Mouse (Mus musculus) cerebellum, adult 8-10 months (tissue): ENCODE data around the gene Palld.

Source experiments
- DNase-seq: peaks from one replicate; pipeline ENCODE4 v3.0.0; 2022

Gene Palld

DNA sequence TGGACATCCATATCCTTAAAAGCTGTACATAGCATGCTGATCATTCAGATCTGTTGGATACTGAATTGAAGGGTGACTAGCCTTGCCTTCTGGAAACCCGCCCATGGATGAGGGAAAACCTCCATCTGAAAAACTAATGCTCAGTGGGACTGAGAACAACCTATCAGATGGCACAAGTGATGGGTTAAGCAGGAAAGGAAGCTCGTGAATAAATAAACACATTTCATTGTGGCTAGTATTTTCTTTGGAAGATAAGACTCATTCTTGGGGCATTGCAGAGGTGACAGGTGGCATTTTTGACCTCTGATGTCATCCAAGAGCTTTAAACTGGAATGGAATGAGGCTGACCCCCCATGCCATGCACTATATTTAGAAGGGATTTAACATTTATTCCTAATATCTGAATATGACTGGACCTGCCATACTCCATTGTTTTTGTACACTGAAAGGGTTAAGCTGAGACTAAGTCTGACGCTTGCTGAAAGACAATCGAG is 128.8 kb downstream of the Palld start:
- no peak for DNase-seq

DNA sequence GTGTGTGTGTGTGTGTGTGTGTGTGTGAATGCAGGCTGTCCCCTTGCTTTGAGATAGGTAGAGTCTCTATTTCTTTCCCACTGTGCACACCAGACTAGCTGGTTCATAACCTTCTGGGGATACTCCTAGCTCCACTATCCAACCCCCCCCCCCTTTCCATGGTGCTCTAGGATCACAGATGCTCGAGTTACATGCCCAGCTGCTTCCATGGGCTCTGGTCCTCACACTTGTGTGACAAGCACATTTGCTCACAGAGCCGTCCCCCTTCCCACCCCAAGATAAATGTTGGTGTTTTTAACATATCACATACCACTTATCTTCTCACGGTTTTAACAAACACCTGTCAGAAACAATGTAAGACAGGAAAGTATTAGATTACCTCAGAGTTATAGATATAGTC is 131.2 kb downstream of the Palld start:
- no peak for DNase-seq

DNA sequence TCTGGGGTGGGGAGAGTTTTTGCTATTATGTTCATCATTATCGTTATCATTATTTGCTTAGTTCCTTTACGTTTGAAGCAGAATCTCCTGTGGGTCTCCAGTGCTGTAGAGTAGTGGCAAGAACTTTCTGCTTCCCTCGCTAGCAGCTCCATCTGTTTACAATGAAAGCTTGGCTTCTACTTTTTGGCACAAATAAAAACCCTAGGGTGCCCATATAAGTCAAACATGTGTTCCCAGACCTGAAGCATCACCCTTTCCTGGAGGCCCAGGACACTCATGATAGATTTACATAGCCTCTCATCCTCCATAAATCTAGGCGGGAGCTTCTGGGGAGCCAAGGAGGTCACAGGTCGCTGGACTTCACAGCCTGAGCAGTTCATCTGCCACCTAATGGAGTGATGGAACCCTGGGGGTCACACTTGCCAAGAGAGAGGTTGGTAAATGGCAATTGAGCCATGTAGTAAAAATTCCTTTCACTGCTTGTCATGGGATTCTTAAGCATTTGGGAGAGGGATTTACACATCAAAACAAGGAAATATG is 133.1 kb downstream of the Palld start:
- DNase-seq, result no peak

DNA sequence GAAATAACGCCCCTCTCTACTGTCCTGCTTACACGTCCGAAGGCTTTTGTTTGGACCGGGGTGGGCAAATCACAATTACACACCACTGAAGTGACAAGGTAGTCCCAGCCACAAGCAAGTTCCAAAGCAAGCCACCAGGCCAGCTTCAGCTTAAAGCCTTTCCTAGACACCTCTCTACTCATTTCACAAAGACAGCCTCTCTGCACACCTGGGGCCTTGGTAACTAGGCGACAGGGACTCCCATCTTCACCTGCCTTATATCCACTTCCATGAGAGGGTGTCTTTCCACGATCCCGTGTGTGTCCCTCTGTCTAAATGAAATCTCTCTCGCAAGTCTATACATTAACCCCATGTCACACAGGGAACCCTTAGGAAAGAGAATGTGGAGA is 142.3 kb downstream of the Palld start:
- DNase-seq, result no peak

DNA sequence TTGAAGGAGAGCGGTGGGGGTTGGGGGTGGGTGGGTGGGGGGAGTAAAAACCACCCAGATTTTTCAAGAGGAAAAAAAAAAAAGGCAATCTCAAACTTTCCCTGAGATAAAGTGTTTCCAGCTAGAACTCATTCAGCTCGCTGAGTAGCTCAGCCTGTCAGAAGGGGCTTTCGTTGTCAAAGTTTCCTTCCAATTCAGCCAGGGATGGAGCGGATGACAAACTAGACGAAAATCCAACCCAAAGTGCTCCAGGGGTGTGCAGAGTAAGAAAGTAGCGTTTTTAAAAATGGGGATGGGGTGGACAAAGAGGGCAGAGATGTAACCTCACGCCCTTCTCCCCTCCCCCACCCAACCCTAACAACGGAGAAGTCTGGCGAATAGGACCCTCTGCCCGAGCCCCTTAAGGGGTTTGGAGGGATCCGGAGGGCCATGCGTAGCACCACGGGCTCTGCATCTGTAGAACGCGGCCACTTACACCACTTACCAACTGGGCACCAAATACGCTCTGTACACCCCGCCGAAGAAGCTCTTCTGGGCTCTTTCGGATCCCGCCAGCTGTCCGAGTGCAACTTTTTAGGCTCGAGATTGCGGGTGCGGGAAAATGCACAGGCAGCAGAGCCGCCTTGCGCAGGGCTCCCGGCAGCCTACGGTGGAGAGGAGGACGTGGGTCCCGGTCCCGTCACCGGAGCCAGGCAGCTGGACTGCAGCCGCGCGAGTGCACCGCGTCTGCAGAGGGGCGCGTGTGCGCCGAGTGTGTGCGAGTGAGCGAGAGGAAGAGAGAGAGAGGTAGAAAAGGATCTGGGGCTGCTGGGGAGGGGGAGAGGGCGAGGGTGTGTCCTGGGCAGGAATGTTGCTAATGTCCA is 142.9 kb downstream of the Palld start:
- DNase-seq, result no peak

DNA sequence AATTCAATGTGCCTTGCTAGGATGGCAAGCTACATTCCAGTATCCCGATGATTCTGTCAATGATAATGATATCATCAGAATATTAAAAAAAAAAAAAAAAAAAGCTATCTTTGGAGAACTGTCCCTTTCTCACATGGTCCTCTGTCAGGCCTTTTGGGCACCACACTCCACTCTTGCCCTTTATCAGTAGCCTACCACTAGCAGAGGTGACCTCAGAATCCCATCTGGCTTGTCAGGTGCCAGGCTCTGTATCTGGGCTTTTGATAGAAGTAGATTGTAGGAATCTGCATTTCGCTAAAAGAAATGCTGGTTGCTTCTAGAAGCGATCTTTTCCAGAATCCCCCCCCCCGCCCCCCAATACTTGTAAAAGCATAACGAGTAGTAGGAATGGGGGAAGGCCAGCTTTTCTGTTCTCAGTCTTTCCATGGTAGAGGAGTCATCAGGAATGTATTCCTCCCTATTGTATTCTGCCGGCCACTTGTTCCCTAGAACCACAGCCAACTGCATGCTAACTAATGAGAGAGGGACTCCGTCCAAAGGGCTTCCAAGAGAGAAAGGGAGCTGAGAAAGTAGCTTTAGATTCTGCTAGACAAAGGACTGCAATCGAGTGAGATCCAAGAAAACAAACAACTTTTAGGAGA is 143.7 kb downstream of the Palld start:
- no peak for DNase-seq

DNA sequence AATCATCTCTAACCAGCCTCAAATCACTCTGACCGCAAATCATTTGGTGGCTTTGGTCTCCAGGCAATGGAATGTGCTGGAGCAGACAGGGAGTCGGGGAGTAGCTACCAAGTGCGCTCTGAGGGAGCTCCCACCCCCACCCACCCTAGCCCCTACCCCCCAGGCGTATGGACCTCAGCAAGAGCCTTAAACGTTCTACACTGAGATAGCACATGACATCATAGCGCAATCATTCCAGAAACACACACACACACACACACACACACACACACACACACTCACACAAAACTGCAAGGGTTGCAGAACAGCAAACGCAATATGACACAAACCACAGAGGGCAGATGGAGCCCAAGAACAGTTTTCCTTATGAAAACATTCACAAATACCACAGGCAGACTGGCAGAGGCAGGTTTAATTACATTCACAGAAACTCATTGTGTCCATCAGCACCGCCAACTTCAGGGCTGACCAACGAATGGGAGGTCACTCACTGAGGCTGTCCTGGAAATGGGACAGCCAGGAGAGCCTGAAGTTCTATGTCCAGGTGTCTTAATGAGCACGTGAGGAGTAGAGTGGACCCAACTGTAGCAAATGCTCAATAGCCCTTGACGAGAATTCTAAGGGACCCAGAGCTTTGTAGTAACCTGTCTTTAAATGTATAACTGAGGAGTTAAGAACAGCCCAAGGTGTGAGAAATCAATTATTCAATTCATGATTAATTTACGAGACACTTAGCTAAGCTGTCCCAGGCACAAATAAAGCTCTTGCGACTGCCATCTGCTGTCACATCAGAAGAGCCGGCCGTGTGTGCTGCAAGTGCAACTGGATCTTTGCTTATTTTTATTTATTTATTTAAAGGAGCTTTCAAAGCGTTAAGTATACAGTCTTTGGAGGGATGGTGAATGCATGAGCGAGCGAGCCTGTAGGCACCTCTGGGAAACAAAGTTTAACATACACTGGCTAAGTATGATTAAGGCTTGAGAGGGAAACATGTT is 145.2 kb downstream of the Palld start:
- DNase-seq, result no peak

DNA sequence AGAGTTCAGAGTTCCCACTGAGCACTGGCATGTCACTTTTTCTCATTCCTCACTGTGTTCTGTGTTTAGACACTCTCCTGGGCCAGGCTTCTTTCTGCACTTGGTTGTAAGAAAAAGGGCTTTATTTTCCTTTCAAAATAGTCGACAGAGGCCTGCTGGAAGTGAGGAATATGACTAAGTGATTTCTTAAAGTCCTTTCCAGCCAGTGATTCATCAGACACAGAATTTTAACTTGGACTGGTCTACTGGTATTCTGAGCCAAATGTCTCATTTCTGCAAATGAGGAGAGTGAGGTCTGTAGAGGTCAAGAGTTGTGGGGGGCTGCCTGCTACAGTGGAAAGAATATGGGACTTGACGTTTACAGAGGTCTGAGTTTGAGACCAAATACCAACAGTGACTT is 147.3 kb downstream of the Palld start:
- DNase-seq, result no peak

DNA sequence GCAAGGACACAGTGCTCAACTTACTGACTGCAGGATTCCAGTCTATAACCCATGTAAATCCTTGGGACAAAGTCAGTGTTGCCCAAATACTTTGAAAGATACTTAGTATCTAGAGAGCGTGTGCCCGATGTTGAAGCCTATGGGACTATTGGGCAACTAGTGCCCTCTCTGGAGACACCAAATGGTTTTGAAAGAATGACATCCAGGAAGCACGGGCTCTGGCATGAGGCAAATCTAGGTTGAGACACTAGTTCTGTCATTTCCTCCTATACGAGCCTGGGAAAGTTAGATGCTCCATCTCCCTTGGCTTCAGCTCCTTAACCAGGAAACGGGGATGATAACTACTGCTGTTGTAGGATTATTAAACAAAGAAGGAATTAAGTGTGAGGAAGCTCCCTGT is 155.4 kb downstream of the Palld start:
- no peak for DNase-seq

DNA sequence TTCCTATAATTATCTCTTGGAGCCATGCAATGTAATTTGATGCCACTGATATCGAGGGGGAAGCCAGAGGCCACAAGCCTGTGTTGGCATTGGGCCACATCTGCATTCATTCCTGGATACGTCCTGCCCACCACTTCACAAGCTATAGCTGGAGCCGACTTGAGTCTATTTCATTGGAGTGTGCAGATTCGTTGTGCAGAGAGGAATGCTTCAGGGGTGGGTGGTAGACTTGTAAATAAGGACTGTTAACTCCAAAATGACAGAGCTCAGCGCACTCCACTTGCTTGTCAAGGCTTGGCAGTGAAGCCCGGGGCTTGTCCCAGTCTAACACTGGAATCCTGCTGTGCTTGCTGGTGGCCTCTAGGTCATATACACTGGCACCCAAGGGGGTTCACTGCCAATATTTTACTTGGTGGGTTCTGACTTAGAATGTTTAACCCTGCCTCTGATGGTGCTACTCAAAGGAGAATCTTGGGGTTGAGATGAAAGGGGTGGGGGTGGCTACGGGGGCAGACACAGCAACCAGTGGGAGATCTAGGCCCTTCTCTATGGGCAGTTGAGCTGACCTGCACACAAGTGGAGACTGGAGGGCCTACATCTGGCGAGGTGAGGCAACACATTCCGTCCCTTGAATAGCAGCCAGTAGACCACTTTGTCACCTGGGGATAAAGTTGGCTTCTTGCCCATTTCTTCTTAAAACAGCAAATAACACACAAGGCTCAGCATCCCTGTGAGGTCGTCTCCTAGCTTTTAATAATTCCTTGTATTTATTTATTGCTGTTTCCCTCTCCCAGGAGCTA is 157.1 kb downstream of the Palld start:
- DNase-seq, result no peak

DNA sequence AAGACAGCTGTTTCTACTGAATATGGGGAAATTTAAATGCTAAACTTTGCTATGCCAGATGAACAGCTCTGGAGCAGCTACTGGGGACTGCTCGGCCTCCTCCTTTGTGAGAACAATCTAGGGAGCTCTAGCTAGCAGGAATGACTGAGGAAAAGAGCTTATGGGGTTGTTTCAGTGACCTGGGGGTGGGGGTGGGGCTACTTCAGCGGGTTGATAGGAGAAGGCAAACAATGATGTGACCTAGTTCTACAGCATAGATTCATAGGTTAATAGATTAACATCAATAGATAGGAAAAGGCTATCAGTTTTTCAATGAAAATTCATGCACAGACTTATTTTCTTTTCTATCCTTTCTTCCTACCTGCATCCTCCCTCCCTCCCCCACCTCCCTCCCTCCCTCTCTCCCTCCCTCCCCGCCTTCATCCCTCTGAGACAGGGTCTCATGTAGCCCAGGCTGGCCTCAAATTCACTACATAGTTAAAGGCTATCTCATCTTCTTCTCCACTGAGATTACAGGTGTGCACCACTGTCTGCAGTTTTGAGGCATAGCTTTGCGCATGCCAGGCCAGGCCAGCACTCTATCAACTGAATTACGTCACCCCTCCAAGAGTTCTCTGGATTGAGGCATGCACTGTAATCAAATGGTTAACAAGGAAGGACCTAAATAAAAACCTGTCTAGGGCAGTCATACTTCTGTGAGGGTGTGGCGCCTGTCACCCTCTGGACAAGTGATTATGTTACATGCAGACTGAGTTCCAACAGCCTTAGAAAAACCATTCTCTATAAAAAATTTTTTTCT is 158.5 kb downstream of the Palld start:
- DNase-seq, result no peak

DNA sequence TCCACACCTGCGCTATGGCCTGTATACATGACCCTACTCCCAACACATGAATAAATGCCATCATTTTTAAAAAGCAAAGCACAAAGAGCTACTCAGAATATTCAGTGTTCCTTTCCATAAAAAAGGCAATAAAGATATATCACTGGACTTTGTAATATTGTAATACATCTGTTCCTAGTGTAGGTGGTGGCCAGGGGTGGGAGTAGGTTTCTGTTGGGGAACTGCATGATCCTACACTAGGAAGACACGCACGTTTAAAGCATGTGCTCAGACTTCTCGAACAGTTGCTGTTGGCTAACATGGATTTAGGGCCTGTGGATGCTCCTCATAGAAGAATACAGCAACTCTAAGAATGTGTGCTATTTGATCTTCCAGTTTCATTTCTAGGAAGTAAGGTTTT is 165.0 kb downstream of the Palld start:
- no peak for DNase-seq

DNA sequence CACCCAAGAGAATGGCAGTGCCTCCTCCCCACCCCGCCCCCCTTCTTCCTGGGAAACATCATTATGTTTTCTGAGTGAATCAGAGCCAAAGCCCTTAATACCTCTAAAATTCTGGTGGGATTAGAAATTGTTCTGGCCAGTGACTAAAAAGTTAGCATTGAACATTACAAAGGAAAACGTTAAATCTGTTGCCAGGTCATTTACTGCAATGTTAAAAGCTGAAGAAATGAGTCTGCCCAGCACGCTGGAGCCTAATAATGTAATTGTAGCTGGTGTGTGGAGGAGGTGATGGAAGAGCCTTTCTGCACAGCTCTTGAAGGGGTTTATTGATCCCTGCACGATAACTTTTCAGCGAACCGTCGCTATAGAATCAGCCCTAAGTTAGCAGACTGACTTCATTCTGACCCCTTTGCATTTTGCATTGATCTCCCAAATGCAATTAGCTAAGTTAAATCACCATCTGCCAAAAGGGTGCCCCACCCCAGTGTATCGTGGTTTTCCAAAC is 165.7 kb downstream of the Palld start:
- no peak for DNase-seq

DNA sequence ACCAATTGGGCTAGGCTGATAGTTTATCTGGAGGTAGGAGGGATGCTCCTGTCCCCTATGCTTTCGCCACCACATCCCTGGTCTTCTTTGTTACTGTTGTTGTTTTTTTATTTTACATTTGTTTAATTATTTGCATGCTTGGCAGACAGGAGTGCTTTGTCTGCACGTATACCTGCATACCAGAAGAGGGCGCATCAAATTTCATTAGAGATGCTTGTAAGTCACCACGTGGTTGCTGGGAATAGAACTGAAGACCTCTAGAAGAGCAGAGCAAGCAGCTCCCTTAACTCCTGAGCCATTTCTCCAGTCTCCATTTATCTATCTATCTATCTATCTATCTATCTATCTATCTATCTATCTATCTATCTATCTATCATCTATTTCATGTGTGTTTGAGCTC is 166.4 kb downstream of the Palld start:
- no peak for DNase-seq

DNA sequence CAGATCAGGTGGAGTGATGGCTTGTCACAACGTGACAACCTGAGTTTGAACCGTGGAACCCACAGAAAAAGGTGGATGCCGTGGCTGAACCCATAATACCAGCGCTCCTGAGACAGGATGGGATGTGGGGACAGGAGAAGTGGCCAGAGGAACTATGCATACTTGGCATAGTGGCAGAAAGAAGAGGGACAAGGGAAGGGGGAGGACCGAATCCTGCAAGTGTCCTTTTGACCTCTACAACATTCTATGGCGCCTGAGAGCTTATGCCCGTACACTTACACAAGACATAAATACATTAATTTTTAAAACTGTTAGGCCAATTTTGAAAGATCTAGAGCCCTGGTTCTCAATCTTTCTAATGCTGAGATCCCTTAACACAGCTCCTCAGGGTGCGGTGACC is 168.3 kb downstream of the Palld start:
- no peak for DNase-seq

DNA sequence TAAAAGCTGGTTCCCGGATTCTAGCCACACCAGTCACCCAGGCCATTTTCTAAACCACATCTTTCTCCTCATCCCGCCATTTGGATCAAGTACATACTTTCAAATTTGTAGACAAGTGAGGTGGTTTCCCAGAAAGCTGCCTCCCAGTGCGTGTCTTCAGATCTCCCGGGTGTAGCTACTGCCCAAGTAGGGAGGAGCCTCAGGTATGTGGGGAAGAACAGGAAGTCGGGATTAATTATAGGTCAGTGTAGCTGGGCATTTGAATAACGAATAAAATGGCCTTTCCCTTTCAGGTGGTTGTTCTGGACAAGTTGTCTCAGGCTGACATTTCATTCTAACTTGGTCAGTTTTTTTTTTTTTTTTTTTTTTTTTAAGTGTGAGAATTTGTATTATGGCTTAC is 170.3 kb downstream of the Palld start:
- DNase-seq, result no peak

DNA sequence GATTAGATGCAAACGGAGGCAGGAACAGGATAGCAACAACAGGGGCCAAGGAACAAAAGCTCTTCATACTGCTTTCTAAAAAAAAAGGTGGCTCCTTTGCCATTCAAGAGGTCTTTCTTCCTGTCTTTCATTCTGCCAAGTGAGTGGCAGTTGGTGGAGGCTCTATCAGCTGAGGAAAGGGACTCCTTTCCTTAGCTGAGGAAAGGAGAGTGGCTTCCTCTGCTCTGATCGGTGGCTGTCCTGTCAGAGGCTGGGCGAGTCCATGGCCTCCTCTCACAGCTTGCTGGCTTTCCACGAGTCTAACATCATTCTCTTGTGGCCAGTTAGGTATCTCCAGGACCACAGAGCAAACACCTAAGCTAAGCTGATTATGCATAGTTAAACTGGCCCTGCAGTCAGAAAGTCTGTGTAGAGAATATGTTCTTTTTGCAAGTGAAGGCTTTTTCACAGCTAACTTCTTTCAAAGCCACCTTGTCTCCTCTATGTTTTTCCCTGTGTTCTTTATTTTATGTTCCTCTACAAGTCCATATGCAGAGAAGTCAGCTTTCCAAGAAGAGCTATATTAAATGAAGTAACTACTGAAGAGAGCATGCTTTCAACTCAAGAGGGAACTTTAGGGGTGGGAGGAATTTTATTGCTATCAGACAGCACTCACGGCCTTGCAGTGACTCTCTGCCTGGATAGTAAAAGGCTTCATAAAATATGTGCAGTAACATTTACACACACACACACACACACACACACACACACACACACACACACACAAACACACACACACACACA is 171.0 kb downstream of the Palld start:
- no peak for DNase-seq

DNA sequence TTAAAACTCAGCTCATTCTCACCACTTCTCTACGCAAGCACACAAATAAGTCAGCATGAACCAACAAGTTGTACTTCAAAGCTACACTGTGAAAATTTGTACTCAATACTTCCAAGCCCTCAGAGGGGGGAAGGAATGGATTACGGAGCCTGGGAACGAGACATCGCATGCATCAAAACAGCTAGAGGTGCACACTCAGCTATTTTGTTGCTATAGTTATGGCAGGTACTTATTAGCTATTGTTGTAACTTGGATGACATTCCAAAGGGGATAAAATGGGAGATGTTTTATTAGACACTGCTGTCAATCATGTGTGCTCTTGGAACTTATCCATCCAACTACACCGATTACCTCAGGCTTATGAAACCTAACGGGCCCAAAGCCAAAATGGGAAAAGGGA is 171.8 kb downstream of the Palld start:
- no peak for DNase-seq

DNA sequence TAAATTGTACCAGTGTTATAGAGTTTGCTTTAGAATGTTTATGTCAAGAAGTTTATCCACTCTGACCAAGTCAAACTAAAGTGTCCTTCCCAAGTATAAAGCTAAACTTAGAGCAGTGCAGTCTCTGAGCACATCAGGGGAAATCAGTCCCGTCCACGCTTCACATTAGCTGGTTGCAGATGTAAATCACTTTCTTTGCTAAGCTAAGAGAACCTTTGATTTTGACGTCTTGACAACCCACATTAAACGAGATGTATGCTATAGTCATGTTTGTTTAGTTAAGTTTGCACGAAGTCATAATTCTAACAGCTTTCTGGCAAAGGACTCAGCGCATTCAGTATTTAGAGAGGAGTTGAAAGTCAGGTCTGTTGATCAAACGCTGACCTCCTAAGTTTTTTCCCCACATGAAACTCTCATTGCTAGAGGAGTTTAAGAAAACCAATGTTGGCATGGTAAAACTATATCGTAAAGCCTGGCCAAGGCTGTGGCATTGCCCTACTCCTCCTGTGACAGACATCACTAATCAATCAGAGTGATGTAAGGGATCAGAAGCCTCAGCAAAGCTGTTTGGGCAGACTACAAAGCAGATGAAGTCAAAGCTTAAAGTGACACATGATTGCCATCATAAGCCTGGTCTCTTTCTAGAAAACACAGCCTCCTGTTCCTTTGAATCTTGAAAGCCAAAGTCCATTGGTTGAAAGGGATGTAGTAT is 177.0 kb downstream of the Palld start:
- DNase-seq, result no peak

DNA sequence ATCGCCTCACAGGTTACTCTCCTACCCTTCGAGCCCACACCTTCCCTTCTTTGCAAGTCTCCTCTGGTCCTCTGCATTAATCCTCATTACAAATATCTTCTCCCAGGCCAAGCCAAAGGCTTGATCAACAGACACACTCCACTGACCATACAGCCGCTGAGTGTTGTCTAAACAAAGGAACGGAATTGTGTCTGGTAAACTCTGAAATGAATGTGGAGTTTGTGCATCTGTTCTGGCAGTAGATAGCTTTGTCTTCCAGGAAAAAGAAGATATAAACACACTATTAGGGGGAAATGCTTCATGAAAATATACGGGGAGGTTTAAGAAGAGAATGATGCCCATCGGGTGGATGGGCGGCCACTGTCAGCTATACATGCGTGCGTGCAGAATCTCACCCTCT is 180.3 kb downstream of the Palld start:
- no peak for DNase-seq
